Mouse (Mus musculus) liver, postnatal 0 days (tissue): ENCODE measurements around the gene Cd244a.

Experiments used
- CTCF ChIP-seq: sonication (generic); IDR thresholded peaks from 2 replicates; pipeline ENCODE4 v1.5.1; 2016; ENCODE audit warnings: antibody characterized with exemption, low read depth
- EP300 ChIP-seq: IDR thresholded peaks from 2 replicates; pipeline ENCODE4 v1.6.1; 2016; ENCODE audit warnings: antibody characterized with exemption, low read depth, mild to moderate bottlenecking

DNA sequence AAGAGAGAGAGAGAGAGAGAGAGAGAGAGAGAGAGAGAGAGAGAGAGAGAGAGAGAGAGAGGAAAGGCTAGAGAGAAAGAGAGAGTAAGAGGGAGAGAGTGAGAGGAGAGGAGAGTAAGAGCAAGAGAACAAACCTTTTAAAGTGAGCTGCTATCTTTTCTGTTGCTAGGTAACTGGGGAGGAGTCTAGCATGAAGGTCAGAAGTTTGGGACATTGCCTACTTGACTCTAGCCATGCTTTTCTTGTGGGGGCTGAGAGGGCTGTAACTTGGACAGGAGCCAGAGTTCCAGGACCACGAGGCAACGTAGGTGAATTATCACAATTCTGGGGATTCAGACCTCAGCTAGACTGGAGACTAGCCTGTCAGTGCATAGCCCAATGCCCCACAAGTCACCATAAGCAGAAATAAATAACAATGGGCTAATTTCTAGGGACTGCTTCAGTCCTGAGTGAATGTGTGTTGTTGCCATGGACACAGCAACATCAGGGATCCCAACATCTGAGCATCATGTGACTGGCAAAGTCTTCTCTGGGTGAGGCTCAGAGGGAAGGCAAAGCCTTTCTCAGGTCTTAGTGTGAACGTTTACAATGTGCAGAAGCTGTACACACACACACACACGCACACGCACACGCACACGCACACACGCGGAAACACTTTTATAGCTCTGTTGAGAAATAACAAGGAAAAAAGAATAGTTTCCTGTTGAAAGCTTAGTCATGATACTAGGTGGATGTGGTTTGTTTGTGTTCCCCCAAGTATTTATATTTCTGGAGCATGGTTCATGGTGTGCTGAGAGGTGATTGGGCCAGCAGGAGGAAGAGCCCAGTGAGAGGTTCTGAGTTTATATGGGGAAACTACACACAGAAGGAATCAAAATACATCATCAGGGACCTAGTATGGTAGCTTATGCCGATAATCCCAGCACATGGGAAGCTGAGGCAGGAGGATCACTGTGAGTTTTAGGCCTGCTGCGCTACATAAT, 5.3 kb upstream of the Cd244a start:
- TF ChIP-seq CTCF = no peak
- no peak for TF ChIP-seq EP300
